Mouse (Mus musculus) ES-E14 (cell line): ENCODE results near the gene Slc24a4. TPM values are rescaled to one million over a fixed set of nuclear protein-coding genes. Genes with fewer than 3 reads are reported as not detected.

ENCODE experiments used
- DNase-seq: peaks from one replicate; pipeline ENCODE4 v3.0.0-alpha.2; 2013; ENCODE audit warnings: low read depth, low spot score
- H3K27ac ChIP-seq: 2 replicates; pipeline ENCODE4 v1.5.1; 2012; ENCODE audit warnings: low read depth, mild to moderate bottlenecking, low read length, moderate library complexity, mixed read lengths; ENCODE audit not compliant: poor library complexity, insufficient read depth, severe bottlenecking
- H3K36me3 ChIP-seq: 2 replicates; pipeline ENCODE4 v1.6.1; 2012; ENCODE audit warnings: mild to moderate bottlenecking, low read length, moderate library complexity, mixed read lengths; ENCODE audit not compliant: control insufficient read depth, poor library complexity, insufficient read depth, severe bottlenecking
- H3K4me1 ChIP-seq, 2 experiments: fragments of 150-350 bp in 1 of 2; sonication (generic) in 1 of 2; 2 replicates each; pipeline ENCODE4 v1.6.1; 2012; ENCODE audit warnings: low read length in 2 of 2, mild to moderate bottlenecking in 1 of 2, mixed read lengths in 1 of 2; ENCODE audit not compliant: control insufficient read depth in 2 of 2, insufficient read depth in 2 of 2, poor library complexity in 1 of 2
- H3K4me3 ChIP-seq, 2 experiments: fragments of 150-350 bp in 1 of 2; sonication (generic) in 1 of 2; 2 replicates each; pipeline ENCODE4 v1.5.1; 2012; ENCODE audit warnings: low read length in 2 of 2, low read depth in 1 of 2, mild to moderate bottlenecking in 1 of 2, mixed read lengths in 1 of 2; ENCODE audit not compliant: insufficient read depth in 1 of 2, poor library complexity in 1 of 2, severe bottlenecking in 1 of 2
- H3K9ac ChIP-seq: 2 replicates; pipeline ENCODE4 v1.6.1; 2012; ENCODE audit warnings: low read depth, mild to moderate bottlenecking, low read length, mixed read lengths; ENCODE audit not compliant: poor library complexity, insufficient read depth, severe bottlenecking
- H3K9me3 ChIP-seq: fragments of 150-350 bp; sonication (generic); 2 replicates; pipeline ENCODE4 v1.6.1; 2012; ENCODE audit warnings: low read depth, mild to moderate bottlenecking, low read length; ENCODE audit not compliant: control insufficient read depth, insufficient read depth
- CHD2 ChIP-seq: IDR thresholded peaks from 2 replicates; pipeline ENCODE4 v1.6.1; 2014; ENCODE audit warnings: mild to moderate bottlenecking, low read depth, low read length, inconsistent platforms
- HCFC1 ChIP-seq: IDR thresholded peaks from 2 replicates; pipeline ENCODE4 v1.6.1; 2012; ENCODE audit warnings: low read length, inconsistent platforms, borderline replicate concordance; ENCODE audit not compliant: insufficient read depth
- MAFK ChIP-seq: IDR thresholded peaks from 2 replicates; pipeline ENCODE4 v1.6.1; 2014; ENCODE audit warnings: mild to moderate bottlenecking, low read depth, low read length, inconsistent platforms; ENCODE audit not compliant: insufficient read depth
- ZC3H11A ChIP-seq: IDR thresholded peaks from 2 replicates; pipeline ENCODE4 v1.6.1; 2012; ENCODE audit warnings: low read depth, mild to moderate bottlenecking, inconsistent platforms, low read length, borderline replicate concordance
- ZNF384 ChIP-seq: IDR thresholded peaks from 2 replicates; pipeline ENCODE4 v1.6.1; 2012; ENCODE audit warnings: low read depth, low read length, inconsistent platforms
- in situ Hi-C, 2 experiments: fragments of 600-800 bp; cut with MboI; formaldehyde crosslinking; loops; one replicate each; pipeline ENCODE4 v1.15.1; 2025; ENCODE audit warnings: low sequenced_read_pairs in 2 of 2, inconsistent platforms in 1 of 2; ENCODE audit not compliant: unreplicated experiment in 2 of 2
- total RNA-seq: library from RNA; depleted of rRNA; stranded (reverse); fragments of 300-350 nt; gene quantifications from 2 replicates; pipeline ENCODE4 v1.2.3, GENCODE M21; 2012

Slc24a4 gene
- total RNA-seq, 1 experiment = 0.27 TPM

DNA sequence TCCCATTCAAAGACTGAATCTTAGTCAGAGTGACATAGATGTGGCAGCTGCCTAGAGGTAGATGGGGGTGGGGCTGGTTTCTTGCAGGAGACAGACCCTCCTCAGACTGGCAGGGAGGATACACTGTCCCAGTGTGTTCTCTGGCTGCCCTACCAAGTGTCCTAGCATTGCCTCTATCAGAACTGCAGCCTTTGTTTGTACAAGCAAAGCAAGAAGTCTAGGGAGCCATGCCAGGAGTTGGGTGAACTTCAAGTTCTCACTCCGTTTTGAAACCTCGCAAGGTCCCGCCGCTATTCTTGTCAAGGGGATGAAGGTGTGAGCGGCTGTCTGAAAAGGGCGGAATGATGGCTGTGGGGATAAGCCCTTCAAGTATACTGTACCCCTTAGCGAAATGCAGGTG, 22.7 kb downstream of the Slc24a4 start:
- DNase-seq = no peak
- H3K27ac ChIP-seq = no peak overlapping the region
- no peaks in the 10 kb centered on the region for H3K36me3 ChIP-seq
- H3K4me1 ChIP-seq = no peaks in the 10 kb centered on the region
- H3K4me3 ChIP-seq = no peak overlapping the region
- in situ Hi-C loops = no loop called here
- no peaks in the 10 kb centered on the region for H3K9me3 ChIP-seq
- H3K9ac ChIP-seq = no peak overlapping the region
- no peak for TF ChIP-seq CHD2
- no peak for TF ChIP-seq HCFC1
- no peak for TF ChIP-seq ZC3H11A
- TF ChIP-seq ZNF384 = no peak
- TF ChIP-seq MAFK = no peak

DNA sequence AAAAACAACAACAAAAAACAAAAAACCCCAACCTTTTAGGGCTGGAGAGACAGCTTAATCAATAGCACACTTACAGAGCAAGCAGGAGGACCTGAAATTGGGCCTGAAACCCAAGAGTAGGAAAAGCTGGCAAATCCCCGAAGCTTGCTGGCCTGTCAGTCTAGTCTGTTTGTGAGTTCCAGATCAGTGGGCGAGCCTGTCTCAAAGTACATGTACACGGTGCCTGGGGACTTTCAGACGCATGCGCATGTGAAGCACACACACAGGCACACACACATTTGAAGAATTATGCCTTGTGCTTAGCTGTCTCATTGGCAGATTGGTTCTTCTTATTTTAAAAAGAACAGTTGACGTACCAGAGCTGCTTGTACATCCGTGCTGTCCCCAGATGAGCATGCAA, 25.3 kb downstream of the Slc24a4 start:
- in situ Hi-C loops = no loop called here
- Histone ChIP-seq H3K9me3 (no peaks in the 10 kb centered on the region), H3K36me3 (no peaks in the 10 kb centered on the region), H3K9ac (no peak overlapping the region), H3K27ac (no peak overlapping the region), H3K4me1 (no peaks in the 10 kb centered on the region), H3K4me3 (no peak overlapping the region)
- DNase-seq = no peak
- no peak for TF ChIP-seq ZC3H11A
- TF ChIP-seq CHD2 = no peak
- no peak for TF ChIP-seq ZNF384
- TF ChIP-seq MAFK = no peak
- no peak for TF ChIP-seq HCFC1

DNA sequence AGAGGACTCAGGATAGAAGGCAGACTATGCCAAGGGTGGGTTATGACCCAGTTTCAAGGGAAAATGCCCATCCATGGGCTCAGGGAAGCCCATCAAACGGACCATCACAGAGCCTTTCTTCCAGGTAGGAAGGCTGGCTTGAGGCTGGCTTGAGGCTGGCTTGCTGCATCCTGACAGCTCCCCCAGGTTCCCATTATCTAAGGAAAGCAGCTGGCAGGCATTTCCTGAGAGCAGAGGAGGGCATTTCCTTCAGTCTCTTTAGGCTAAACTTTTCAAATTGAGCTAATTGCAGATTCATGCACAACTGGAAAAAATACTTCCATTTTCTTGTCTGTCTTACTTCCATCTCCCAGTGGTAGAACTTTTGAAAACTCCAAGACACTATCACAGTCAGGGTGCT, 26.3 kb downstream of the Slc24a4 start:
- TF ChIP-seq ZNF384 (no peak), HCFC1 (no peak), CHD2 (no peak), ZC3H11A (no peak), MAFK (no peak)

DNA sequence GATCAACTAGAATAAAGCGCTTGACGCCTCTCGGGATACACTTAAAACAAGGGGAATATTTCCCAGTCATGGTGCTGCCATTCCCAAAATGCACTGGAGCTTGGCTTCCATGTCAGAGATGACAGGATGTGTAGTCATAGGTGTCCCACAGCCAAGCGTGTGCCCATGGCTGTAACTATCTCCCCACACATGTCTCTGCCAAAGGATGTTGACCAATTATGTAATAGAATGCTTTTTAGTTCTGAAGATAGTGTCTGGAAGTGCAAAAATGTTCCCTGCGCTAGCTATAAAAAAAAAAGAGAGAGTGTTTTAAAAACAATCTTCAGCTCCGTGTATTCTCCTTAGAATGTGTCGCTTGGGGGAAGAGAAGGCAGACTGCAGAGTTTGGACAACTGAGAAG, 36.1 kb downstream of the Slc24a4 start:
- H3K9me3 ChIP-seq = no peaks in the 10 kb centered on the region
- TF ChIP-seq ZC3H11A (no peak), ZNF384 (no peak), HCFC1 (no peak)
- H3K27ac ChIP-seq = no peak overlapping the region
- H3K9ac ChIP-seq = no peak overlapping the region
- H3K4me1 ChIP-seq = no peaks in the 10 kb centered on the region
- in situ Hi-C loops = no loop called here
- no peaks in the 10 kb centered on the region for H3K36me3 ChIP-seq
- DNase-seq = no peak
- no peak overlapping the region for H3K4me3 ChIP-seq

More for the DNA sequence above, 26.3 kb downstream of the Slc24a4 start:
- H3K4me1 ChIP-seq = no peaks in the 10 kb centered on the region
- DNase-seq = no peak
- no peak overlapping the region for H3K27ac ChIP-seq
- in situ Hi-C loops = no loop called here
- no peak overlapping the region for H3K4me3 ChIP-seq
- H3K9me3 ChIP-seq = no peaks in the 10 kb centered on the region
- no peaks in the 10 kb centered on the region for H3K36me3 ChIP-seq
- no peak overlapping the region for H3K9ac ChIP-seq

DNA sequence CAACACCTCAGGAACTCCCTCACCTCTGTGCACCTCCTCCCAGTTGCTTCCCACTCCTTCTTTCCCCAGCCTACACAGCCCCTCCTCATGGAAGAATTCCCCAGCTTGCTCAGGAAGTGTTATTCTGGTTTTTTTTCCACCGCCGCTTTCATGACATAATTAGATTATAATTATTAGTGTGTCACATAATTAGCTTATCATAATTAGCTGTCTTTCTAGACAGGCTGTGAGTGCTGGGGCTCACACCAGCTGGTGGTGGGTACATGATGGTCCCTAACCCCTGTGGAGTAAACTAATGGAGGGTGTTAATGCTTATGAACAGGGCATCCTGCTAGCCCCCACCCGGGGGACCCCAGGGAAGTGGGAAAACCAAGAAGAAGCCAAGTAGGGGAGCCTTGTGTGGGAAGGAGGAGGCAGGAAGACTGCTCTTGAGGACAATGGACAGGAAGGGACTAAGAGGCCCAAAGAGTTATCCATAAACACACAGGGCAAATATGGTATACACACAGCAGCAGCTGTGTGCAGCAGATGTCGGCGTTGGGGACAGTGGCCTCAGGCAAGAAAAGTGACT, 38.2 kb downstream of the Slc24a4 start:
- TF ChIP-seq CHD2 = no peak
- no peak for TF ChIP-seq MAFK
- TF ChIP-seq ZNF384 = no peak
- no peak for TF ChIP-seq ZC3H11A
- TF ChIP-seq HCFC1 = no peak
- in situ Hi-C loops = no loop called here
- no peak for DNase-seq
- Histone ChIP-seq H3K4me1 (no peaks in the 10 kb centered on the region), H3K36me3 (no peaks in the 10 kb centered on the region), H3K9me3 (no peaks in the 10 kb centered on the region), H3K4me3 (no peak overlapping the region), H3K27ac (no peak overlapping the region), H3K9ac (no peak overlapping the region)
